Mouse (Mus musculus) heart, postnatal 4 days (tissue): ENCODE measurements at regions not wholly inside any gene's neighbourhood (a gene's known extent, or its start where the extent isn't known, plus 50 kb on each side); places are given as distances from the start of the nearest gene placed in this dataset.
A peak's percentile ranks its signal among the peaks of the same experiment; 100 is the strongest.

ENCODE experiments used
- DNase-seq: peaks from one replicate; pipeline ENCODE4 v3.0.0; 2021

GRCm38 (mm10) chr12:42987018-42987606 lies 1223.0 kb downstream of the Dnajb9 start:
- no peak for DNase-seq

GRCm38 (mm10) chr12:42986505-42986904 lies 1223.6 kb downstream of the Dnajb9 start:
- DNase-seq = no peak

- DNase-seq = no peak
Measured at GRCm38 (mm10) chr12:42986096-42986495, 1224.0 kb downstream of the Dnajb9 start.

GRCm38 (mm10) chr12:42978828-42979227 lies 1231.3 kb downstream of the Dnajb9 start:
- DNase-seq = no peak

- peak; percentile 57 for DNase-seq
Measured at GRCm38 (mm10) chr12:42972766-42973165, 1237.4 kb downstream of the Dnajb9 start.

GRCm38 (mm10) chr12:42961535-42961934 lies 1248.6 kb downstream of the Dnajb9 start:
- DNase-seq = no peak

GRCm38 (mm10) chr12:42947961-42948360 lies 1262.2 kb downstream of the Dnajb9 start:
- no peak for DNase-seq

- DNase-seq = no peak
Measured at GRCm38 (mm10) chr12:42914374-42914773, 1295.8 kb downstream of the Dnajb9 start.
